Mouse (Mus musculus) bone marrow, adult 2 months (tissue): ENCODE data around the gene Spdl1.

ENCODE experiments used
- CTCF ChIP-seq: fragments of 200-500 bp; IDR thresholded peaks from 2 replicates; pipeline ENCODE4 v1.5.1; 2011; ENCODE audit warnings: low read length, control low read depth; ENCODE audit not compliant: control insufficient read depth, insufficient read depth
- POLR2A ChIP-seq: fragments of 200-500 bp; IDR thresholded peaks from 2 replicates; pipeline ENCODE4 v1.6.1; 2011; ENCODE audit warnings: low read depth, mild to moderate bottlenecking, control low read depth, low read length, borderline replicate concordance; ENCODE audit not compliant: control insufficient read depth

DNA sequence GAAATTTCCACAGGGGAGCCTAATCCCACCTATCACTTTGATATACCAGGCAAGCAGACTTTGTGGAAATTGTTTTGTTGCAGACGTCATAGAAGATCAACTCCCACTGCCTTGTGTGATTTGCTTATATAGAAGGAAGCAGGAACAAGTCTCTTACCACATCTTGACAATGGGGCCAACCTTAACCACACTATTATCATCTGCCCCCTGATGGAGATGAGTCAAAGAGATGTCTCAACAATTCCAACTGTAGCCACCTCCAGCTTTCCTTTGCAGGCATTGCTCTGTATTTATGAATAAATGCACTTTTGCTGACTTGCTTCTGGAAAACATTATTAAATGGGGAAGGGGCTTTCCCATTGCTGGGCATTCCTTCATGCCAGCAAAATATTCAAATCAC lies 46.2 kb upstream of the Spdl1 start:
- no peak for TF ChIP-seq CTCF
- no peak for TF ChIP-seq POLR2A
